Mouse (Mus musculus) embryonic facial prominence, embryonic 14.5 days (tissue): Measurements from ENCODE around the gene Pard3. TPM values are rescaled to one million over a fixed set of nuclear protein-coding genes. Genes with fewer than 3 reads are reported as not detected.

ENCODE experiments used
- ATAC-seq: fragments of 200-750 bp; cut with Nextera tagmentation; 2 replicates; pipeline ENCODE4 v1.8.0; 2017; ENCODE audit warnings: low read depth, moderate number of reproducible peaks, moderate TSS enrichment
- DNase-seq: peaks from one replicate; pipeline ENCODE4 v3.0.0-alpha.2; 2015; ENCODE audit warnings: low spot score
- H3K27ac ChIP-seq: fragments of 300-500 bp; sonication (generic); replicated peaks from 2 replicates; pipeline ENCODE4 v1.5.1; 2014; ENCODE audit warnings: low read depth, mild to moderate bottlenecking, low read length, moderate library complexity
- H3K27me3 ChIP-seq: fragments of 300-500 bp; sonication (generic); replicated peaks from 2 replicates; pipeline ENCODE4 v1.6.1; 2014; ENCODE audit warnings: low read length; ENCODE audit not compliant: control insufficient read depth, insufficient read depth
- H3K36me3 ChIP-seq: fragments of 300-500 bp; sonication (generic); 2 replicates; pipeline ENCODE4 v1.6.1; 2014; ENCODE audit warnings: low read length, mixed read lengths; ENCODE audit not compliant: control insufficient read depth, insufficient read depth
- H3K4me1 ChIP-seq: fragments of 300-500 bp; sonication (generic); 2 replicates; pipeline ENCODE4 v1.6.1; 2014; ENCODE audit warnings: antibody characterized with exemption, low read length; ENCODE audit not compliant: control insufficient read depth, insufficient read depth
- H3K4me2 ChIP-seq: fragments of 300-500 bp; sonication (generic); 2 replicates; pipeline ENCODE4 v1.6.1; 2014; ENCODE audit warnings: low read depth, mild to moderate bottlenecking, low read length, moderate library complexity, mixed read lengths
- H3K4me3 ChIP-seq: fragments of 300-500 bp; sonication (generic); 2 replicates; pipeline ENCODE4 v1.5.1; 2014; ENCODE audit warnings: low read depth, mild to moderate bottlenecking, low read length
- H3K9ac ChIP-seq: fragments of 300-500 bp; sonication (generic); 2 replicates; pipeline ENCODE4 v1.6.1; 2014; ENCODE audit warnings: low read depth, mild to moderate bottlenecking, low read length, moderate library complexity, mixed read lengths
- H3K9me3 ChIP-seq: fragments of 300-500 bp; sonication (generic); 2 replicates; pipeline ENCODE4 v1.6.1; 2016; ENCODE audit warnings: low read length; ENCODE audit not compliant: control insufficient read depth
- WGBS: fragments of 180-500 bp; shearing (Covaris S2); extraction: QIAGEN DNeasy Blood & Tissue Kit; methylation state at CpG from one replicate; pipeline ENCODE4 v1.1.7; 2014; 5-methylcytosine and 5-hydroxymethylcytosine counted together
- polyA plus RNA-seq: library from polyadenylated mRNA; unstranded; fragments of >200 nt; fragmentation: Nextera tagmentation; extraction: Ambion mirVana; gene quantifications from 2 replicates; pipeline ENCODE4 v1.2.1, GENCODE M21; 2014

The Pard3 gene
- polyA plus RNA-seq, 1 experiment from 2014 or later = 35.4 TPM

GRCm38 (mm10) chr8:127254625-127255024, 190.9 kb downstream of the Pard3 start:
- 63% methylated on average over 7 of the region's 7 CpGs for WGBS
- Histone ChIP-seq H3K27ac (peak overlapping the region; percentile 40; the same call in 1 of the 2 replicates), H3K27me3 (no peaks in the 10 kb centered on the region), H3K4me1 (peaks cover 6% of the 10 kb centered on the region), H3K36me3 (no peaks in the 10 kb centered on the region), H3K4me3 (no peak overlapping the region), H3K4me2 (no peak overlapping the region), H3K9ac (no peak overlapping the region), H3K9me3 (no peaks in the 10 kb centered on the region)
- DNase-seq (peak; percentile 28), ATAC-seq (no peak)

DNA sequence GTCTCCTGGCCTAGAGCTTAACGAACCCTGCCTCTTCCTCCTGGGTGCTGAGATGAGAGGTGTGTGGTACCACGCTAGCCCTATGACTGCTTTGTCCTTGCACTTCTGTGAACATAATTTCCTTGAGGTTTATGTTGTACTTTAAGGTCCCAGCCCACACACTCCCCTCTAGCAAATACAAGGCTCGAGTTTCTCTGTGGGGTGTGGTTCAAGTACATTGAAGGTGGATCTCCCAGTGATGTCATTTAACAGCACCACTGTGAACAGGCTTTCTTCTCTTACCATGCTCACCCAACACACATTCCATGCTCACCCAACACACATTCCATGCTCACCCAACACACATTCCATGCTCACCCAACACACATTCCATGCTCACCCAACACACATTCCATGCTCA, 193.4 kb downstream of the Pard3 start:
- no peaks in the 10 kb centered on the region for H3K27me3 ChIP-seq
- WGBS = 91% methylated on average over 3 of the region's 3 CpGs

GRCm38 (mm10) chr8:127261051-127261450, 197.4 kb downstream of the Pard3 start:
- no peak overlapping the region for H3K4me2 ChIP-seq
- H3K4me3 ChIP-seq = no peak overlapping the region
- no peak for DNase-seq
- peaks cover 6% of the 10 kb centered on the region; the same call in 1 of the 2 replicates for H3K9me3 ChIP-seq
- no peak overlapping the region for H3K27ac ChIP-seq
- no peak for ATAC-seq
- H3K36me3 ChIP-seq = no peaks in the 10 kb centered on the region
- no peaks in the 10 kb centered on the region for H3K4me1 ChIP-seq
- no peaks in the 10 kb centered on the region for H3K27me3 ChIP-seq
- WGBS = 92% methylated on average over 6 of the region's 6 CpGs
- H3K9ac ChIP-seq = no peak overlapping the region

More for the DNA sequence above, 193.4 kb downstream of the Pard3 start:
- peaks cover 6% of the 10 kb centered on the region; the same call in 1 of the 2 replicates for H3K9me3 ChIP-seq
- no peak for DNase-seq
- ATAC-seq = no peak
- no peak overlapping the region for H3K4me3 ChIP-seq
- no peak overlapping the region for H3K4me2 ChIP-seq
- H3K27ac ChIP-seq = no peak overlapping the region
- H3K36me3 ChIP-seq = no peaks in the 10 kb centered on the region
- no peak overlapping the region for H3K9ac ChIP-seq
- peaks cover 6% of the 10 kb centered on the region for H3K4me1 ChIP-seq

GRCm38 (mm10) chr8:127262026-127262425, 198.3 kb downstream of the Pard3 start:
- no peak overlapping the region for H3K9ac ChIP-seq
- no peak for ATAC-seq
- H3K4me2 ChIP-seq = no peak overlapping the region
- no peak for DNase-seq
- H3K27me3 ChIP-seq = no peaks in the 10 kb centered on the region
- no peaks in the 10 kb centered on the region for H3K36me3 ChIP-seq
- peaks cover 6% of the 10 kb centered on the region; the same call in 1 of the 2 replicates for H3K9me3 ChIP-seq
- WGBS = 75% methylated on average over 7 of the region's 7 CpGs
- no peaks in the 10 kb centered on the region for H3K4me1 ChIP-seq
- H3K27ac ChIP-seq = no peak overlapping the region
- no peak overlapping the region for H3K4me3 ChIP-seq

GRCm38 (mm10) chr8:127262436-127262835, 198.7 kb downstream of the Pard3 start:
- H3K4me2 ChIP-seq = no peak overlapping the region
- H3K9ac ChIP-seq = no peak overlapping the region
- no peaks in the 10 kb centered on the region for H3K27me3 ChIP-seq
- peaks cover 6% of the 10 kb centered on the region; the same call in 1 of the 2 replicates for H3K9me3 ChIP-seq
- no peak for DNase-seq
- WGBS = 62% methylated on average over 3 of the region's 3 CpGs
- no peak overlapping the region for H3K27ac ChIP-seq
- no peak overlapping the region for H3K4me3 ChIP-seq
- no peaks in the 10 kb centered on the region for H3K36me3 ChIP-seq
- no peak for ATAC-seq
- no peaks in the 10 kb centered on the region for H3K4me1 ChIP-seq

DNA sequence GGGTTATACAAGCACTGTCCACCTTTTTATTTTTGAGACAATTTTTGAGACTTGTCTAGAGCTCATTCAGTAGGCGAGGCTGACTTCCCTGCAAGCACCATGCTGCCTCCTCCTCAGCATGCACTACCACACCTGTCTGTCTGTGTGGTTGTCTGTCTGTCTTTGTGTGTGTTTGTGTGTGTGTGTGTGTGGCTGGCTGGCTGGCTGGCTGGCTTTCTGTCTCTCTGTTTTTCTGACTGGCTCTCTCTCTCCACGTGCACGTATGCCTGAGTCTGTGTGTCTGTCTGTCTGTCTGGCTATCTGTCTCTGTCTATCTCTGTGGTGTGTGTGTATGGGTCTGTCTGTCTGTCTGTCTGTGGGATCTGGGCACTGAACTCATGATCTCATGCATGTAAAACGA, 199.2 kb downstream of the Pard3 start:
- no peak overlapping the region for H3K27ac ChIP-seq
- H3K9ac ChIP-seq = no peak overlapping the region
- peaks cover 6% of the 10 kb centered on the region; the same call in 1 of the 2 replicates for H3K9me3 ChIP-seq
- H3K36me3 ChIP-seq = no peaks in the 10 kb centered on the region
- no peaks in the 10 kb centered on the region for H3K27me3 ChIP-seq
- H3K4me1 ChIP-seq = no peaks in the 10 kb centered on the region
- no peak overlapping the region for H3K4me3 ChIP-seq
- WGBS = 67% methylated on average over 4 of the region's 4 CpGs
- ATAC-seq (no peak), DNase-seq (no peak)
- H3K4me2 ChIP-seq = no peak overlapping the region

- Histone ChIP-seq H3K36me3 (no peaks in the 10 kb centered on the region), H3K9me3 (peaks cover 6% of the 10 kb centered on the region; the same call in 1 of the 2 replicates), H3K4me3 (no peak overlapping the region), H3K9ac (no peak overlapping the region), H3K27me3 (no peaks in the 10 kb centered on the region), H3K27ac (no peak overlapping the region), H3K4me1 (no peaks in the 10 kb centered on the region; the same call in 1 of the 2 replicates), H3K4me2 (no peak overlapping the region)
- 50% methylated on average over 5 of the region's 5 CpGs for WGBS
- no peak for ATAC-seq
- no peak for DNase-seq
Observed at GRCm38 (mm10) chr8:127263457-127263856, 199.8 kb downstream of the Pard3 start.

GRCm38 (mm10) chr8:127264691-127265470, 201.2 kb downstream of the Pard3 start:
- Histone ChIP-seq H3K27me3 (no peaks in the 10 kb centered on the region), H3K36me3 (no peaks in the 10 kb centered on the region), H3K4me1 (no peaks in the 10 kb centered on the region; the same call in 1 of the 2 replicates), H3K27ac (no peak overlapping the region), H3K9ac (no peak overlapping the region), H3K9me3 (peaks cover 6% of the 10 kb centered on the region; the same call in 1 of the 2 replicates), H3K4me2 (no peak overlapping the region), H3K4me3 (no peak overlapping the region)
- no peak for DNase-seq
- ATAC-seq = no peak
- 79% methylated on average over 8 of the region's 8 CpGs for WGBS

DNA sequence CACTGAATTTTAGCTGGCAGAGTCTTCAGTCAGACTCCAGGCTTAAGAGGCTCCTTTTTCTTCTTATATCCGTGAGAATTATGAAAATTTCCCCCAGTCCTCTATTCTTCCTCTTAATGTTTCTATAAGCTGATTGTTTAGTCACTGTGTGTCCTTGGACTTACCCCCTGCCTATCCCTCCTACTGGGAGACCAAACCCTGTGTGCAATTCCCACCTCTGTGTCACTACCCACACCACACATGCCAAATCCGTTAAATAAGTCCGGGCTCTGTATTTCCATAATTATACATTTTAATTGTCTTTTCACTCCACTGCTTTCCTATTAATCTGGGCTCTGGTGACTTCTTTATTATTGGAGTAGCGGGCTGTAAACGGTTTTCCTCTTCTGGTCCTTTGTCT, 203.1 kb downstream of the Pard3 start:
- Histone ChIP-seq H3K27ac (no peak overlapping the region), H3K4me2 (no peak overlapping the region), H3K9me3 (no peaks in the 10 kb centered on the region), H3K27me3 (no peaks in the 10 kb centered on the region), H3K4me1 (no peaks in the 10 kb centered on the region; the same call in 1 of the 2 replicates), H3K36me3 (no peaks in the 10 kb centered on the region), H3K4me3 (no peak overlapping the region), H3K9ac (no peak overlapping the region)
- no peak for ATAC-seq
- WGBS = 70% methylated on average over 5 of the region's 5 CpGs
- no peak for DNase-seq
